In the genomic region with DNA sequence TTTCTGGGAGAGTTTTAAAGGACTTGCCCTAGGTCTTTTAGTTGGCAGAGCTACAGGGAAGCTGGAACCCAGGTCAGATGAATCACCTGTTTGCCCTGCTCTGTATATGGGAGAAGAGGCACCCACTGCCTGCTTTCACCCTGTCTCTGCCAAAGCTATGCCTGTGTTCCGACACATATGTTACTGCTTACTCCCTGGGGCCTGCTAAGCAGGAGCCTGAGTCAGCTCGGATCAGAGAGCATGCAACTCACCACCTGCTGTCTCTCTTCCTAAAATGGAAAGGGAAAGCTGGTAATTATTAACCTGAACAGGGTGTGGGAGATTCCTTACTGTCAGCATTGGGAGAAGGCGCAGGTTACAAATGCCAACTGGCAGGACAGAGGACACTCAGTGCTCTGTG, we compare ENCODE assay signal across 8 mouse cellular contexts. TPM values are rescaled to one million over a fixed set of nuclear protein-coding genes. Genes with fewer than 3 reads are reported as not detected.
DNase-seq lines count a peak whose midpoint lies in the region; ATAC-seq lines count a peak whose summit lies in the region.

No protein-coding gene starts in this region.

- peaks cover 10 to 25% of the 10 kb centered on the region in 2 experiments for H3K4me1 ChIP-seq in heart, embryonic 14.5 days (ENCODE audit: control insufficient read depth in 2 of 2, insufficient read depth in 2 of 2, low read length in 2 of 2)
- peaks cover 29% of the 10 kb centered on the region for H3K4me1 ChIP-seq in midbrain, embryonic 13.5 days (replicated peaks)

- no peaks in the 10 kb centered on the region for H3K9me3 ChIP-seq in heart, embryonic 14.5 days (ENCODE audit: control insufficient read depth, low read length)
- H3K9me3 ChIP-seq in midbrain, embryonic 13.5 days: no peaks in the 10 kb centered on the region

- no peaks in the 10 kb centered on the region for H3K27me3 ChIP-seq in heart, embryonic 14.5 days (ENCODE audit: control insufficient read depth, insufficient read depth, low read length)
- H3K27me3 ChIP-seq in midbrain, embryonic 13.5 days: no peaks in the 10 kb centered on the region

- DNase-seq in heart, postnatal 36 days: no peak
- peak; percentile 79 for DNase-seq in gastrocnemius, postnatal 25 days
- peak; percentile 57 for DNase-seq in kidney, postnatal 10 days
- no peak for DNase-seq in left cerebral cortex, adult 11 months (ENCODE audit: low spot score)
- no peak for DNase-seq in thymus, postnatal 25 days

- no peak overlapping the region for H3K4me3 ChIP-seq in heart, embryonic 14.5 days (ENCODE audit: control insufficient read depth in 1 of 2, insufficient read depth in 1 of 2, low read depth in 1 of 2, low read length in 2 of 2)
- no peak overlapping the region; the same call in 1 of the 2 replicates for H3K4me3 ChIP-seq in midbrain, embryonic 13.5 days (replicated peaks)

- H3K27ac ChIP-seq in heart, embryonic 14.5 days (replicated peaks in 1 of 2; ENCODE audit: control insufficient read depth in 1 of 2, insufficient read depth in 1 of 2, low read depth in 2 of 2, low read length in 2 of 2): peak overlapping the region; percentile 14 to 99; a peak in 3 of 4 replicates
- H3K27ac ChIP-seq in midbrain, embryonic 13.5 days: peak overlapping the region; percentile 97

- H3K4me2 ChIP-seq in heart, embryonic 14.5 days (ENCODE audit: low read length): 0 out of 2 replicates have a peak overlapping the region, but pooled peaks have one; percentile 74
- H3K4me2 ChIP-seq in midbrain, embryonic 13.5 days (replicated peaks): peak overlapping the region; percentile 59

- ATAC-seq in heart, embryonic 14.5 days (ENCODE audit: insufficient number of reproducible peaks, insufficient read depth, low FRiP score, low read depth): no peak
- 0 out of 2 replicates have a peak, but pooled peaks have one; percentile 10 for ATAC-seq in cerebellum, adult (ENCODE audit: insufficient number of reproducible peaks, low FRiP score, low TSS enrichment)
- ATAC-seq in midbrain, embryonic 13.5 days: no peak

- 50% methylated on average over 3 of the region's 3 CpGs for WGBS in heart, embryonic 14.5 days
- WGBS in midbrain, embryonic 13.5 days: 38% methylated on average over 3 of the region's 3 CpGs

- intact Hi-C loops in heart, postnatal 36 days (cut with DNase I): no loop called here

- no peaks in the 10 kb centered on the region for H3K36me3 ChIP-seq in heart, embryonic 14.5 days (ENCODE audit: control insufficient read depth, insufficient read depth, low read length)
- H3K36me3 ChIP-seq in midbrain, embryonic 13.5 days: no peaks in the 10 kb centered on the region

- H3K9ac ChIP-seq in heart, embryonic 14.5 days (ENCODE audit: low read length): peak overlapping the region; percentile 77; the same call in 1 of the 2 replicates
- peak overlapping the region; percentile 51 for H3K9ac ChIP-seq in midbrain, embryonic 13.5 days (replicated peaks)

RNA-seq across cellular contexts. Expression of gene Tmpo, which starts 2.2 kb away (rescaled TPM):
- 170 and 181 TPM in 2 replicates for polyA plus RNA-seq in heart, embryonic 14.5 days (2014; fragmentation: Nextera tagmentation; extraction: Ambion mirVana)
- total RNA-seq in heart, postnatal 36 days (2021): 10 to 100 TPM; 37.8 to 46.3 TPM
- 10 to 100 TPM; 43.5 to 46.7 TPM for total RNA-seq in gastrocnemius, postnatal 25 days (2021)
- polyA plus RNA-seq in midbrain, embryonic 13.5 days (2015; fragmentation: Nextera tagmentation; extraction: Ambion mirVana): 165 and 175 TPM in 2 replicates

RNA-seq across cellular contexts. Expression of gene Slc25a3, which starts 59.5 kb away (rescaled TPM):
- polyA plus RNA-seq in heart, embryonic 14.5 days (2014; fragmentation: Nextera tagmentation; extraction: Ambion mirVana): 1,147 and 1,166 TPM in 2 replicates
- total RNA-seq in heart, postnatal 36 days (2021): 1,000 to 10,000 TPM; 2,503 to 2,587 TPM
- total RNA-seq in gastrocnemius, postnatal 25 days (2021): 1,000 to 10,000 TPM; 1,149 to 1,195 TPM
- polyA plus RNA-seq in midbrain, embryonic 13.5 days (2015; fragmentation: Nextera tagmentation; extraction: Ambion mirVana): 469 and 478 TPM in 2 replicates

Comparison
In these comparisons a context has a peak if more than half of its experiments do, and no peak if none do; other contexts are left out.
1. DNase-seq: peak in gastrocnemius, postnatal 25 days (single experiment) and kidney, postnatal 10 days (single experiment); none in heart, postnatal 36 days (0 of 2), left cerebral cortex, adult 11 months (single experiment) and thymus, postnatal 25 days (single experiment).